Mouse (Mus musculus) testis, adult 2 months (tissue): ENCODE measurements around the gene Cep57l1.

Experiments used
- CTCF ChIP-seq: fragments of 200-500 bp; IDR thresholded peaks from 2 replicates; pipeline ENCODE4 v1.5.1; 2012; ENCODE audit warnings: low read depth, mild to moderate bottlenecking, inconsistent platforms, low read length, moderate library complexity; ENCODE audit not compliant: control insufficient read depth, insufficient read depth, insufficient replicate concordance
- POLR2A ChIP-seq: fragments of 200-500 bp; IDR thresholded peaks from 2 replicates; pipeline ENCODE4 v1.6.1; 2012; ENCODE audit warnings: low read depth, mild to moderate bottlenecking, inconsistent platforms, low read length, moderate library complexity; ENCODE audit not compliant: control insufficient read depth

DNA sequence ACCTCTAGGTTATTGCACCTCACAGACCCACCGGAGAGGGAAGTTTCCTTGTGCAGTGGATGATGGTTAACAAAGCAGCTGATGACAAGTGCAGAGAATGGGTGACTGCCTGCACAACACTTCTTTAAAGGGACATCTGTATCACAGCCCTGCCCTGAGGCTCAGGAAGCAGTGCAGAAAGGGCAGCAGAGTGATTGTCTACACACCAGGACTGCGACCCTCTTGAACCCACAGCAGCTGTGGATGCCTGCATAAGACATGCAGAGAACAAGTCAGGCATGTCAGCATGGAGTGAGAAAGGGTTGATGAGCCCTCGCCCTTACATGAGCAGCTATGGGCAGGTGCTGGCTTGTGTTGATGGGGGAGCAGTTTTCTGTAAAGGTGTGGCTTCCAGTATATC lies 48.8 kb downstream of the Cep57l1 start:
- TF ChIP-seq POLR2A (no peak), CTCF (no peak)
